Mouse (Mus musculus): ENCODE measurements around the gene Cdipt.

The Cdipt gene

DNA sequence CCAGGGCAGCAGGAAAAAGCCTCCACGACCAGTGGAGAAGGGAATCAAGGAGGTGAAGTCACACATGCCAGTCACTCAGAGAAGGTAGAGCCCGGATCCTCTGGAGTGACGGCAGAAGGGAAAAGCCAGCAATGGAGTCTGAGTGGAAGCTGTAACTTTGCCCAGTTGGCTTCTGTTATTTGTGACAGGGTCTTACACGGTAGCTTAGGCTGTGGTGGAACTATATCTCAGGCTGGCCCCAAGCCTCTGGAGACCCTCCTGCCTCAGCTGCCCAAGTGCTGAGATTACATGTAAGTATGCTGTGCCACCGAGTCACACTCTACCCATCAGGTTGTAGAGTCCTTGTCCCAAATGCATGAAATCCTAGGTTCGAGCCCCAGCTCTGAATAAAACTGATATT is 37.7 kb downstream of the Cdipt start:
- no peak for DNase-seq

DNA sequence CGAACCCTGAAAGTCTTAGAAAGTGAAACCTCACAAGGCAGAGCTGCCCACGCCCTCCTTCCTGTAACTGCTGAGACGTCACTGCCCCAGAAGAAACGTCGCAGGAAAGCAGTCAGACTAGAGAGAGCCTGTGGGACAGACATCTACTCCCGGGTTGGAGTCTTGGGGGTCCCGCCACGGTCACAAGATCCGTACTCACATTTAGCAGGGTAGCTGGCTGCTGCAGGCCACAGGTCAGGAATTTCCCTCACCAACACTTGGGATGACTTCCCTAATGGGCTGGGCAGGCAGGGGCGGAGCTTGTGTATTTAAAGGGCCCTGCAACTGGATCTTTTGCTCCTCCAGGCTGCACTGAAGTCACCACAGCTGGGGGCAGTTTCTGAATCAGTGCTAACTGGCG is 38.6 kb downstream of the Cdipt start, which contains the start of gene Mvp:
TSS of gene Mvp (minus strand) at position 302 of the 400 bp plus-strand sequence.
- DNase-seq: peak; percentile 80 to 84

DNA sequence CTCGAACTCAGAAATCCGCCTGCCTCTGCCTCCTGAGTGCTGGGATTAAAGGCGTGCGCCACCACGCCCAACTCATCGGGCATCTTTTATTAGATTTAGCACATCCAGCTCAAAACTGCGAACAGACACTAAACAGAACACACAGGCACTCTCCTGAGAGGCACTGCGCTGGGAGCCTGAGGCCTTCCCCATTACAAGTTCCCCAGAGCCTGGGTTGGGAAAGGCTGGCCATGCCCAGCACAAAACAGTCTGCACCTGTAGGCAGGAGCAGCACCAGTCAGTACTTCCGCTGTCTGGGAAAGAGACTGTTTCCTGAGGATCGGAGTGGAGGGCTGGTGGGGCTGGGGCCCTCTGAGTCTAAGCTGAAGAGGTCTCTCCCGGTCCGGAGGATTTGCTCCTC is 39.3 kb downstream of the Cdipt start:
- no peak for DNase-seq

DNA sequence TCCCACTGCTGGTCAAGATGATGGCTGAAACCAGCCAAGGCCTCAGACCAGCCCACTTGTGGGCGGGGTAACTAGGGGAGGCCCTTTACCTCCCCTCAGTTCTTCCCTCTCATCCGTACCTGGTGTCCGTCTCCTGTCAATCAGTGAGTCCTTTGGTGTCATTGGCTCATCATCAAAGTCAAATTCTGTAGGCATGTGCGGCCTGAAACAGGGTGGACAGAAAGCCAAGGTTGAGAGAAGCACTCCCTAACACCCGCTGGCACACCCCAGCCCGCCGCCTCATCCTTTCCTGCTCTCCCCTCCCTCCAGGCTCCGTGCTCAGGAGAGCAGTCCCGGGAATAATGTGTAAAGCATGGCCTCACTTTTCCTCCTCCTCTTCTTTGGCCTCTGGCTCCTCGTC is 40.4 kb downstream of the Cdipt start:
- peak; percentile 60 to 63 for DNase-seq

DNA sequence TGATC is 40.6 kb downstream of the Cdipt start, which contains the start of gene Pagr1b:
TSS of gene Pagr1b (minus strand) at position 4 of the 5 bp plus-strand sequence.
- DNase-seq: no peak

DNA sequence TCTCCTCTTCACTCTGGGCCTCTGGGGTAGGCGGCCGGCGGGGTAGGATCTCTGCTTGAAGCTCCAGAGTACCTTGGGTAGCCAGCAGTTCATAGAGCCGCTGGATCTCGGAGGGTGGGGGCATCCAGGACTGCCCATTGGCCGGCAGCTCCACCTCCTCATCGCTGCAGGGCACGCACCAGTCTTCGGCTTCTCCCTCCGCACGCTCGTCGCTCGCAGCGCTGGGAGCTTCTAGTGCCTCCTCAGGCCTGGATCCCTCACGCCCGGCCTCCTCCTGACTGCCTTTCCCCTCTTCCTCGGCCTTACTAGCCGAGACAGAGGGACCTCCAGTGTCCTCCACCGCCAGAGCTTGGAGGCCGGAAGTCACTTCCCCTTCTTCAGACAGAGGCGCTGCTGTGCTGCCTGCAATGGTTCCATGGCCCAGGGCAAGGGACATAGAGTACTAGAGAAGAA is 40.8 kb downstream of the Cdipt start:
- no peak for DNase-seq

DNA sequence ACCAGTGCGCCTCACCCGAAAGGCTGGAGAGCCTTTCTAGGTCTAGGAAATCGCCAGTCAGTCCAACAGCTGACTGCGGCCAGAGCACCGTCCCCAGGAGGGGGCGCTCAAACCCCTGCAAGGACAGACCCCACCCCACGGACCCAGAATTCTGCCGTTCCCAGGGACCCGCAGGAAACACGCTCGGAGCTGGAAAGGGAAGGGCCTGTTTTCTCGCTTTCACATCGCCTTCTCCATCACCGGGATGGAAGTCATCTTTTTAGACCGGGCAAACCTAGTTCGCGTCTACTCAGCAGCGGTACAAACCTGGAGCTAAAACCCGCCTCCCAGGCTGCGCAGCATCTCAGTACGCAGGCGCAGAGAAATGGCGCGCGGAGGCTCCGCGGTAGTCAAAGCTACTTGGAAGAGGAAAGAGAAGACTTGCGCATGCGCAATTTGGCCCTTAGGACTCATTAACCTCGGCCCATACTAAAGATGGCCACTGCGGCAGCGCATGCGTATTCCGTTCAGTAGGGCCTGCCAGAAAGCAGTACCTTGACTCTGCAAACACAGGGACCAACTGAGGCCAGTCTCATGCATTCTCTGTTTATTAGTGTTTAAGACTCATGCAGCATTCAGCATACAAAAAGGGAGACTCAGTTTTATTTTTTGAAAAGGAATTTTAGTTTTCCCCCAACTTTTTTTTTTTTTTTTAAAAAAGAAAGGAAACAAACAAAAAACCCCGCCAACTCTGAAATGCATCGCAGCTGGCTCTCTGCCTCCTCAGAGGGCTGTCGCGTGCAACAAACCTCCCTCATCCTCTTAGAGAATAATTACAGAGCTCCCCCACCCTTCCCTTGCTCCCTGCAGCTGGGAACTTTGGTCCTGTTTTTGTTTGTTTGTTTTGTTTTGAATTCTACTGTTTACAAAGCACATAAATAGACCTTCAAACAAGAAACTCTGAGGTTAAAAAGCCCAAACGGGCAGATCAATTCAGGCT is 41.5 kb downstream of the Cdipt start, which contains the start of gene Pagr1a:
TSS of gene Pagr1a (minus strand) at position 382 of the 979 bp plus-strand sequence.
- peak; percentile 97 for DNase-seq

DNA sequence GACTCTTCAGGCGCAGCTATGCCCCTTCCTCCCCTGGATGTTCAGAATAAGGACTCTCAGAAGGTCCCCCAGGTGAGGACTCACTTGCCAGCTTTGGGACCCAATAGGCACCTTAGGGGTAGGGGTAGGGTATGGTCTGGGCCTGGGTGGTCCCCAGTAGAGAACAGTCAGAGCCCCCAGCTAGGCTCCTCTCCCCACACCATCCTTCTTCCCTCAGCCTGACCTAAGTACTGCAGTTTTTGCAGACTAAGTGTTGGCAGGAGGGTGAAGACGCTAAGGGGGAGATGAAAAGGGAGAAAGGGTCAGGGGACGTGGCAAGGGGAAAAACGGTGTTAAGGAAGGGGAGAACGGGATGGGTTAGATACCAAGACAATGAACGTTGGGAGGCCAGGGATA is 42.2 kb downstream of the Cdipt start:
- DNase-seq: no peak

DNA sequence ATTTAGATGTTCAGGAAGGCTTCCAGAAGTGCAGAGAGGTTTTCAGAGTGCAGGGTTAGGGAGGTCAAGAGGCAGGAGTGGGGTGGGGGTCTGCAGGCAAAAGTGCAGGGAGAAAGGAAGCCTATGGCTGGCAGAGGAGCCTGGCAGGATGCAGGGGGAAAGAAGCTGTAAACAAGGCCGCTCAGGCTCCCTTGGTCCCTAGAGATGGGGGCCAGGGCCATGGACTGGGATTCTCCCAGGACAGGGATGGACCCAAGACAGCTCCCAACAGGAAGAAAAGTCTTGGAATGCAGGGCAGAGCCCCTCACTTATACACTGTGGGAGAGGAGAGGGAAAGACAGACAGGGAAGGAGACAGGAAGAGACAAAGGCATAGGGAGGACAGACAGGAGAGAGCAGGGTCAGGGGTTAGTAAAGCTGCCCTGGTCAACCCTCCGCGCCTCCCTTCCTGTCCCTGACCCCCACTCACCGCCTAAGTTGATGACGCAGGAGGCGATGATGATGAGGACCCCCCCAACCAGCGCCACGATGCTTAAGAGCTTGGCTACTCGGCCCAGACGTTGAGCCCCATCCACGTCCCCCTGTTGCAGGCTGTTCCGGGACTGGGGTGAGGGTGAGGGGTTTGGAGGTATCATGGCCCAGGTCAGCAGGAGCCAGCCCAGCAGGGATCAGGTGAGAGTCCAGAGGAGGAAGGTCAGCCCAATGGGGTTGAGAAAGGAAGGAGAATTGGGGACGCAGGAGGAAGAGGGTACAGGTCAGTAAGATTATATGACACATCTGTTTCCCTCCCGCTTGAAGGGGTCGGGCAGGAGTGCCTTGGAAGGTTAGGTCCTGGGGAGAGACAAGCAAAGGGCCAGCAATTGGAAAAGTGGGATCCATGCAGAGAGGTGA is 42.9 kb downstream of the Cdipt start:
- no peak for DNase-seq

DNA sequence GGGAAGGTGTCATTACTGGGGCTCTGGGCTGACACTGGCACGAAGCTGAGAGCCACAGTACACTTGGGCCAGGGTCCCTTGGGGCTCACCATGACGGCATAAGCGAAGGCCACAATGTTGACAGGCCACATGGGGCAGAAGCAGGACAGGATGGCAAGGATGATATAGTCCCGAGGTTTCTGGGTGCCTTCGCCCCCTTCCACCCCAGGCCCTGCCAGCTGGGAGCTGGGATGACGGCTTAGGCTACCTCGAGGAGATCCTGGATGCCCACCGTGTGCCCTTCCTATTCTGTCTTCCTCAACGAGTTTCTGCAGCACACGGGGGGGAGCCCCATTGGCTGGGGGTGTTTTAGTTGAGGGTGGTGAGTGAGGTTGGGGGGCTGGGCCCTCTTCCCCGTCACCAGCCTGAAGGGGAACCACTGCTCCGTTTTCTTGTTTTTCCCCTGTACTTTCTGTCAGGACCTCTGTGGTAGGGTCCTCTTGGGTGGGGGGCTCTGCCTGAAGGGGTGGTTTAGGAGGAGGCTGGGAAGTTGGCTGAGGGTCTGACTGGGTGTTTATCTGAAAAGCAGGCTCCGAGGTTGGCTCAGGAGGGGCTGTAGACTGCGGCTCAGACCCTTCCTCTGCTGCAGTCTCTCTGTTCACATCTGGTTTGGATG is 43.7 kb downstream of the Cdipt start:
- no peak for DNase-seq

DNA sequence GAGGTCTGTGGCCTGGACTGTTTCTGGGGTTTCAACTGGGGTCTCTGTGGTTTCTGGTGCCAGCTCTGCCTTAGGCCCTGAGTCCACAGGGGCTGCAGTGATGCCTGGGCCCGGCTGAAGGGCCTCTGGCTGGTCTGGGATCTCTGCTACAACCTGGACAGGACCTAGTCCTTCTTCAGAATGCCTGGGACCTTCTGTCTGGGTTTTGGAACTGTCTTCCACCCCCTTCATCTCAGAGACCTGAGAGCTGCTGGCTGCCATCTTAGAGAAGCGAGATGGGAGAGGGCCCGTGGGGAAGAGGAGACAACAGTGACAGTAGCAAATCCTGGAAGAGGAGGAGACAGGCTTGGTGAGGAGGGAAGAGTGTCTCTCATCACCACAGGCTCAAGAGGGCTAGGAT is 44.3 kb downstream of the Cdipt start:
- DNase-seq: no peak

DNA sequence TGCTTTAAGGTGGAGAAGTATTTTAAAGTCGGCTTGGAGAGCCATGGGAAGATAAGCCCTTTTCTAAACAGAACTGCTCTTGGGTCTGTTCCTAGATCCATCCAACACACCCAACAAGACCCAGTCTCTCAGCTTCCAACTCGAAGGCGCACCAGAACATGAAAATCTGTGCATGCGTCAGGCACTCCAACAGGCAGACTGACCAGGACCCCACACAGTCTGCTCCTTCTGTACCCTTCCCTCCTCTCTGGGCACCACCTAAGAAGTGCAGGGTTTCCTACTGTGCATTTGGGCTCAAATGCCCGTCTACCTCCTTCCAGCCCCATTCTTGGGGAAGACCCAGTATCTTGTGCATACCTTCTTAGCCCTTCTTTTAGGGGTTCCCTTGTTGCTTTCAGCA is 44.8 kb downstream of the Cdipt start:
- no peak for DNase-seq

DNA sequence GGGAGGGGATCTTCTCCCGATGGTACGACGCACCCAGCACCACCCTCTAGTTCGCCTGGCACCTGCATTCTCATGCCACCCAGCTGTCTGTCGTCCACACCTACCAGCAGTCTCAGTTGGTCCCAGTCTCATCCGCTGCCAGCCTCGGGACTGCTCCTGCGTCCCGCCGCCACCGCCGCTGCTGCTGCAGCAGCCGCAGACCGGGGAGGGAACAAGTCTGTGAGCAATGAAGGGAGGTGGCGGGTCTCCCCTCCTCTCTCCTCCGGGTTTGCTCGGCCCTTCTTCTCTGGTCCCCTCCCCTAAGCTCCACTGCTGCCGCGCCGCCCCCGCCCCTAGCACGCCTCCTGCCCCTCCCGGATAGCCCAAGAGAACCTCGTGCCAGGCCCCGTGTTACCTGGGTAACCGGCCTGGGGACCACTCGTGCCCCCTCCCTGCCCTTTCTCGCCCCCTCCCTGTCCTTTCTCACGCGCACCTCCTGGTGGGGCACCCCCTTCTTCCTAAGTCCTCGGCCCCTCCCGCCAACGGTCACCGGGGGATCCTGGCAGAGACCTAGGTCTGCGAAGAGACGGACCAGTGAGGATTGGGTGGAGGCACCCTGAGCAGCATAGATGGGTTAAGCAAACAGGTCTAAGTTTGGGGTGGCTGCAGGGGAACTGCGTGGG is 45.3 kb downstream of the Cdipt start, which contains the start of the genes Gm42742 and Prrt2:
TSS of gene Gm42742 (minus strand) at position 197 of the 662 bp plus-strand sequence.
TSS of gene Prrt2 (minus strand) at position 311 of the 662 bp plus-strand sequence.
- DNase-seq: peak; percentile 60 to 70

DNA sequence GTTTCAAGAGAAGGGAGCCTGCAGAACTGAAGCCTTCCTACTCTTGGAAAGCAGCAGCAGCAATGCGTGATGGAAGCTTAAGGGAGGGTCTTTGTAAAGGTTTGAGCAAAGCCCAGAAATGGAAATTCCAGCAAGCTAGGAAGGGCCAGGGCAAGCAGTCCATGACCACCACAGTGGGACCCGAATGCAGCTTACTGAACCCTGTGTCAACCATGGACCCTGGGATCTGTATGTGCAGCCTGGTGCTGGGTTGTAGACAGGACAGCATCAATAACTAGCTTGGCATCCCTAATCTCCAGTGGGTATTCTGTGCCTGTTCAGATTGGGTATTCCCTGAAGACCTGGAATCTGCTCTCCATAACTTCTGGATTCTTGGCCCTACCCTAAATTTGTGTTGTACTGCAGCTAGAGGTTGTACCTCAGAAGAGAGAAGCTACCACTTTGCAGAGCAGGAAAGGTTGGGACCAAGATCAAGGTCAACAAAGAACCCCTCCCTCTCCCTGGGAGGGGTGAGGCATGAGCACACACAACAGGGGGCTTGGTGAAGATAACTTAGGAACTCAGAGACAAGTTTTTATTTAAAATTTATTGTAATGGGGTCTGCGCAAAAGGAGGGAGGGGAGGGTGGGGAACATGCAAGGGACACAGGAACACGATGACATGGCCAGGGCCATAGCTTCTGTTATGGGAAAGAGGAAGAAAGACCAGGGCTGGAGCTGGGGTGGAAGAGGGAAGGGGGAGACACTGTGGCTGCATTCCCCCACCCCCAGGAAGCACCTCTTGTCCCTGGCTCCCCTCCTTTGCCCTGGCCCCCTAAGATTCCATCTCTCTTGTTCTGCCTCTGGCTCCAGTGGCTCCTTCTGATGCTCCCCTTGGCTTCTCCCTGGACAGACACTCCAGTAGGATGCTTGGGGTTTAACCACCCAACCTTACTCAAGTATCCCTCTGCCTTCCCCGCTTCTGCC is 46.1 kb downstream of the Cdipt start:
- DNase-seq: no peak

DNA sequence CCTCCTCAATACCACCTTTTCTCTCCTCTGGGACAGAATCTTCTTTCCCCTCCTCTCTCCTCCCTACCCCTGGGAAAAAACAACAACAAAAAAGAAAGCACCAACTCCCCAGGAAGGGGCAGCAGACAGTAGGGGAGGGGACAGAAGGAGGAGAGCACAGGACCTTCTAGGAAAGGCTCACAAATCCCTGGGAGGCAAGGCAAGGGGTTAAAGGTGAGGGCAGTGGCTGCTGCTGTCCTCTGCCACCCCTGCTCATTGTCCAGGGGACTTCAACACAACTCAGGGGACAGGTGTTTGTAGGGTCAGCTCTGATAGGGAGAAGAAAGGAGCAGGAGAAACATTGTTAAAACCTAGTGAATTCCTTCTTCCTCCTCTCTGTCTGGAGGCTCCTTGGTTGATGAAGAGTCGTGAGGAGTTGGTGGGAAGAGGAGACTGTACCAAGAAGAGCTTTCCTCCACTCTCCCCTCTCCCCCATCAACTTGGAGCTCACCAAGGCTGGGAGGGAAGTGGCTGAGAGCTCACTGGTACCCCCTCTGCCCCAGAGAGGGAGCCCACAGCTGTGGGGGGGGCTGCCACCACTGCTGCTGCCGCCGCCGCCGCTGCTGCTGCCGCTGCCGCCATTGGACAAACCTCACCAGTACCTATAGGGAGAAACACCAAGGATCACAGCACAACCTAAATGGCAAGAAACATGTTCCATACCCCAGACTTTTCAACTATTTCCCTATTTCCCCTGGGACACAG is 47.0 kb downstream of the Cdipt start:
- no peak for DNase-seq

DNA sequence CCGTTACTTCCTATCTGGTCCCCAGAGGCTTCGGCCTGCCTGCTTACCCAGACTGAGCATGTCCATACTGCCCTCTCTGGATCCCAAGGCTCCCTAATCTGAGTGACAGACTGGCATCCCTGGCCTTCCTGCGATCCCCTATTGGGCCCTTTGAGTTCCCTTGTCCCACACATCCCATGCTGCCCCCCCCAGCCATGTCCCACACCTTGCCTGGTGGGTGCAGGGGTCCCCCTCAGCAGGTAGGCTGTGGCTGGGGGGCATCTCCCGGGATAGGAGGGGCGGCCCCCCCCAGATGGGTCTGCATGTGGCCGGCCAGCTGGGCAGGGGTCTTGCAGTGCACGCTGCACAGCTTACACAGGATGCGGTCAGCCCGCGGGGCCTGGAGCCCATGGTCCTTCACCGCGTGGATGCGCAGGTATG is 47.6 kb downstream of the Cdipt start:
- no peak for DNase-seq

DNA sequence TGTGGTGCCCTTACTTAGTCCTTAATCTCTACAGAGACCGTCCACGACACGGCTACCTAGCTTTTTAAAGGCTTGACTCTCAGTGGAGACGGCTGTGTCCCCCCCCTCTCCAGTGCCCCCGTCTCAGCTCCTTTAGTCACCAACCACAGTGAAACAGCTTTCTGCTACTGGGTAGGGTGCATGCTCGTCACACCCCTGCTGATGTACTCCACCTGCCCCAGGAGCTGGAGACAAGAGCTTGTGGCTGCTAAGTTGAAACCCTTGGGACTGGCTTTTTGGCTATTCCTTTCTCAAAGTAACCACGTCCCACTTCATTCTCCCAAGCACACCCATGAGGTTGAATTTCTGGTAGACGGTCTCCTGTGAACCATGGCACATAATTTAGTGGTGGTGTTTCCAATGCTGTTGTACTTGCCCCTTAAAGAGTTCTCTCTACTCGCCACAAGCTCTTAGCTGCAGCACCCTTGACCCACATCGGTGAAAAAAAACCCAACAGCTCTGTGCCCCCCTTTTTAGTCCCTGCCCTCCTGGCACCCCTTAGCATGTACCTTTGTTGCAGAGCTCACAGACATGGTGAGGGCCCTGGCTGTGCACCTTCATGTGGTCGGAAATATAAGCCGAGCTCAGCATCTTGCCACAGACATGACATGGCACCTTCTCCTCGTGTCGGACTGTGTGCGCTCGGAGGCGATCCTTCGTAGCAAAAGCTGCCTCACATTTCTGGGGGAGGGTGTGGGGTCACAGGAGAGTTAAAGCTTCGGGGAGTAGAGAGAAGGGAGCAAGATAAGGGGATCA is 48.4 kb downstream of the Cdipt start:
- DNase-seq: peak in 1 of 2 experiments; percentile 33

DNA sequence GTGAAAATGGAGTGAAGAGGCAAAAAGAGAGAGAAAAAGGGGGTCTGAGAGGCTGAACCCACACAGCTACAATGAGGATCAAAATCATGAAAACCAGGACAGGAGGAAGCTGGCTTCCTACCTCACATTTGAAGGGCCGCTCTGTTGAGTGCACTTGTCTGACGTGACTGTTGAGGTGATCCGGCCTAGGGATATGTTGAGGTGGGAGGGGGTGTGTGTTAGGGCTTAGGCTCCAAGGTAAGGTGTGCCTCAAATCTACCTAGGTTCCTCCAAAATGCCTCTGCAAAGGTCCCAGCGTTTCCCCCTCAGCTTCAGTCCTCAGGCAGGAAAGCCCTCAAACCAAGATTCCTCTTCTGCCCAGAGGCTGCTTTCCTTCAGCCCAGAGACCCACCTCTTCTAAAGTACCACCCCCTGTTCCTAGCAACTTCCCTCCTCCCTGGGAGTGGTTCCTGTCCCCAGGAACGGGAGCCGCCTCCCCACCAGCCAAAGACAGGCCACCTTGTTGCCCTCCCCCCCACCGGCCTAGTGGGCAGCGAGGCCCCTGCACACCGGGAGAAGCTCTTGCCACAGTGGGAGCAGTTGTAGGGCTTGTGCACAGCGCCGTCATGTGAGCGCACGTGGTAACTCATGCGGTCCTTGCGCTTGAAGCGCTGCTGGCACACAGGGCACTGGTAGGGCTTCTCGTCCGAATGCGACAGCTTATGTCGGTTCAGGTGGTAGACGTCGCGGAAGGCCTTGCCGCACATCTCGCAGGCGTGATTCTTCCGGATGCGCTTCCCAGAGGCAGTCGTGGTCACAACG is 49.2 kb downstream of the Cdipt start:
- DNase-seq: peak; percentile 90 to 92

DNA sequence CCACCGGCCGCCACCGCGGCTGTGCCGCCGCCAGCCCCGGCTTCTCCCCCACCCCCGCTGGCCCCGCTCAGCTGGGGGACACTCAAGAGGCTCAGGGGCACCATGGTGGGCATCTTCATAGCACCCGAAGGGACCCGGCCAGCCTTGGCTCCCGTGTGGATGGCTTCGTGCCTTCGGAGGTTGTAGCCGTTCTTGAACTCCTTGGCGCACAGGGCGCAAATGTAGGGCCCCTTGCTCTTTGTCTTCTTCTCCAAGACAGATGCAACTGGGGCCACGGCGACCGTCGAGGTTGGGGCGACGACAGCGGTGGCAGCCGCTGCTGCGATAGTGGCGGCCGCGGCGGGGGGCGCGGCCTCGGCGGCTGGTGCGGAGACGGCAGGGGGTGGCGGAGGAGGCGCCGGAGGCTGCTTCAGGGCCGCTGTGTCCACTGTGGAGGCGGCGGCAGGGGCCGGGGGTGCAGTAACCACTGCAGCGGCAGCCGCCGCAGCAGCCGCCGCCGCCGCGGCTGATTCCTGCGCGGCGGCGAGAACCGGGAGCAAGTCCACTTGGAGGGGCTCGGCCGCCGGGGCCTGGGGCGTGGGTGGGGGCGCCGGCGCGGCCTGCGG is 49.9 kb downstream of the Cdipt start:
- peak; percentile 69 to 77 for DNase-seq

Measured in lung, postnatal 4 days (tissue).